Mouse (Mus musculus): ENCODE measurements around the gene Bicc1. TPM values are rescaled to one million over a fixed set of nuclear protein-coding genes. Genes with fewer than 3 reads are reported as not detected.

Gene Bicc1
- polyA plus RNA-seq, 1 experiment from 2014 or later: 18.2 TPM

DNA sequence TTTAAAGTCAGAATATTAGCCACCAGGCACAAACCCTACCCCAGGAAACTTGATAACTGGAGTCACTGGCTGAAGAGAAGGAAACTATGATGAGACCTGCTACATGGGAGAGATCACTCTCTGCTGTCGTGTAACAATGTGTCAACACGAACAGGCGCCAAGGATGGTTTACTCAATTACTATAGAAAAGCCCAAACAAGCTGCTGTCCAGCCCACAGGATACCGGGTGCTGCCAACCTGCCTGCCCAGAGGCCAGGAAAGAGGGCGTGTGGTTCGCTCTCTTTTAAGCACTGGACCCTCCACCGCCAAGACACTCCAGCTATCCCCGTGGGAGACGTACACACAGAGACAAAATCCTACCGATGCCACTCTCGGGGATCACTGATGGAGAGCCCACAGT lies 13.7 kb downstream of the Bicc1 start:
- Histone ChIP-seq H3K4me2 (replicated peaks; ENCODE audit: low read depth, low read length) (peak overlapping the region; percentile 20; the same call in 1 of the 2 replicates), H3K9me3 (ENCODE audit: low read length) (no peaks in the 10 kb centered on the region), H3K27me3 (replicated peaks; ENCODE audit: insufficient read depth, low read length) (no peaks in the 10 kb centered on the region), H3K36me3 (ENCODE audit: insufficient read depth, low read length) (no peaks in the 10 kb centered on the region), H3K27ac (ENCODE audit: low read length) (no peak overlapping the region), H3K9ac (replicated peaks; ENCODE audit: low read depth) (no peak overlapping the region), H3K4me3 (ENCODE audit: low read depth, low read length) (no peak overlapping the region), H3K4me1 (ENCODE audit: insufficient read depth, low read depth, low read length) (no peaks in the 10 kb centered on the region)
- peak; percentile 49 for ATAC-seq
- peak; percentile 48 for DNase-seq (ENCODE audit: low spot score)
- TF ChIP-seq CTCF (IDR thresholded peaks at IDR 0.05) (no peak), EP300 (IDR thresholded peaks at IDR 0.05) (no peak)
- WGBS: 41% methylated on average over 11 of the region's 11 CpGs

DNA sequence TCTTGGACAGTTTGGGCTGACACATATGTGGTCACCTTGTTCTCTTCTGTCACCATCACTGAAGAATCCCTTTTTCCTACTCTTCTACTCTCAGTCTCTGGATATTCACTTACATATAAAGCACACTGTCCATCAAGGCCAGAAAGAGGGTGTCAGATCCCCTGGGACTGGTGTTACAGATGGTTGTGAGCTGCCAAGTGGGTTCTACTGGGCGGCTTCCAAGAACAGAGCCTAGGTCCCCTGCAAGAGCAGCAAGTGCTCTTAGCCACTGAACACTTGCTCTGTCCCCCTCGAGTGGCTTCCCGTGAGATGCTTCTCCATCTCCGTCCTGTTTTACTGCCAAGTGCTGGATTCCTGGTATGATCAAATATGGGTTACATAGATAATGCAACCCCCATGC lies 15.3 kb downstream of the Bicc1 start:
- Histone ChIP-seq H3K4me2 (replicated peaks; ENCODE audit: low read depth, low read length) (no peak overlapping the region), H3K4me1 (ENCODE audit: insufficient read depth, low read depth, low read length) (no peaks in the 10 kb centered on the region), H3K36me3 (ENCODE audit: insufficient read depth, low read length) (no peaks in the 10 kb centered on the region), H3K9me3 (ENCODE audit: low read length) (no peaks in the 10 kb centered on the region), H3K27me3 (replicated peaks; ENCODE audit: insufficient read depth, low read length) (no peaks in the 10 kb centered on the region), H3K4me3 (ENCODE audit: low read depth, low read length) (no peak overlapping the region), H3K9ac (replicated peaks; ENCODE audit: low read depth) (no peak overlapping the region), H3K27ac (ENCODE audit: low read length) (no peak overlapping the region)
- no peak for ATAC-seq
- no peak for DNase-seq (ENCODE audit: low spot score)
- 43% methylated on average over 4 of the region's 4 CpGs for WGBS
- TF ChIP-seq CTCF (IDR thresholded peaks at IDR 0.05): no peak
- no peak for TF ChIP-seq EP300 (IDR thresholded peaks at IDR 0.05)

DNA sequence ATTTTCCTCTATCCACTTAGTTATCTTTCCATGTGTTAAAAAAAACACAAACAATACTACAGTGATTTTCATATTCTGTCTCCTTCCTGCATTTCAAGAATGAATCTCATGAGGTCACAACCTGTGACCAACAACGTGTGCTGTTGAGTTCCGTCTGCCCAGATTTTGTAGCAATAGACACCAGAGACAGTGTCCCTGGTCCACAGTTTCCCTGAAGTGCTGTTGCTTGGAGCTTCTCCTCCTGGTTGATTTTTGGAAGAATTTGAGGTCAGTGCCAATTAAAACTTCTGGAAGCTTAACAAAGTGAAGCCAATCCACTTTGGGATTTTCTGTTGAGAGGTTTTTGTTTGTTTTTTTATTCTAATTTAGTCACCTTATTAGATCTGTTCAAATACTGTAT lies 16.9 kb downstream of the Bicc1 start:
- no peak overlapping the region for H3K4me2 ChIP-seq (replicated peaks; ENCODE audit: low read depth, low read length)
- ATAC-seq: no peak
- H3K36me3 ChIP-seq (ENCODE audit: insufficient read depth, low read length): no peaks in the 10 kb centered on the region

DNA sequence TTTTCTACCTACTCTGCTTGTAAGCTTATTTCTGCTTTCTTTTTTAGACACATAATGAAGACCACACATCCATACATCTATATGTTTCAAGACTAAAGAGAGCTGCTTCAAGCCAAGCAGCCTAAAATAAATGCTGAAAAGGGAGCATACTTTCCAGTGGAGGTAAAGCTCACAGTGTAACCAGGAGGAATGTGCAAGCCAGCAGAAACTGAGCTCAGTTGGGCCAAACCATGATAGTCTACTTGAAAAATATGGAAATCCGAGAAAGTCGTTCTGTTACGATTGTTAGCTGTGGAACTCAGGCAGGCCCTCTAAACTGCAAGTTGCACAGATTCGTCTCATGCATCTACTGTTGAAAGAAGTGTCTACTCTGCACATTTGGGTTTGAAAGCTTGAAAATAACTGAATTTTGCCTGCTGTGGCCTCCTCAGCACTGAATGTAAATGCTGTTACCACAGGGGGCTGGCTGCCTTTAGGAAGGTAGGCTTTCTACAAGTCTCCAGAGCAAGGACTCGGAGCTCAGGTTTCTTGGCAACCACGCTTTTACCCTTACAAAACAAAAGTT lies 19.1 kb downstream of the Bicc1 start:
- H3K9me3 ChIP-seq (ENCODE audit: low read length): no peaks in the 10 kb centered on the region
- ATAC-seq: no peak
- no peak overlapping the region for H3K4me2 ChIP-seq (replicated peaks; ENCODE audit: low read depth, low read length)
- WGBS: 69% methylated on average over 6 of the region's 6 CpGs
- DNase-seq (ENCODE audit: low spot score): no peak
- H3K4me1 ChIP-seq (ENCODE audit: insufficient read depth, low read depth, low read length): no peaks in the 10 kb centered on the region
- H3K27ac ChIP-seq (ENCODE audit: low read length): no peak overlapping the region
- no peak for TF ChIP-seq EP300 (IDR thresholded peaks at IDR 0.05)
- no peak for TF ChIP-seq CTCF (IDR thresholded peaks at IDR 0.05)
- H3K4me3 ChIP-seq (ENCODE audit: low read depth, low read length): no peak overlapping the region
- H3K9ac ChIP-seq (replicated peaks; ENCODE audit: low read depth): no peak overlapping the region
- no peaks in the 10 kb centered on the region for H3K36me3 ChIP-seq (ENCODE audit: insufficient read depth, low read length)
- no peaks in the 10 kb centered on the region for H3K27me3 ChIP-seq (replicated peaks; ENCODE audit: insufficient read depth, low read length)

More for the DNA sequence above, 16.9 kb downstream of the Bicc1 start:
- H3K27ac ChIP-seq (ENCODE audit: low read length): no peak overlapping the region
- H3K27me3 ChIP-seq (replicated peaks; ENCODE audit: insufficient read depth, low read length): no peaks in the 10 kb centered on the region
- no peak overlapping the region for H3K9ac ChIP-seq (replicated peaks; ENCODE audit: low read depth)
- WGBS: 88% methylated on average over 2 of the region's 2 CpGs
- H3K4me1 ChIP-seq (ENCODE audit: insufficient read depth, low read depth, low read length): no peaks in the 10 kb centered on the region
- H3K4me3 ChIP-seq (ENCODE audit: low read depth, low read length): no peak overlapping the region
- TF ChIP-seq CTCF (IDR thresholded peaks at IDR 0.05) (no peak), EP300 (IDR thresholded peaks at IDR 0.05) (no peak)
- no peak for DNase-seq (ENCODE audit: low spot score)
- H3K9me3 ChIP-seq (ENCODE audit: low read length): no peaks in the 10 kb centered on the region

DNA sequence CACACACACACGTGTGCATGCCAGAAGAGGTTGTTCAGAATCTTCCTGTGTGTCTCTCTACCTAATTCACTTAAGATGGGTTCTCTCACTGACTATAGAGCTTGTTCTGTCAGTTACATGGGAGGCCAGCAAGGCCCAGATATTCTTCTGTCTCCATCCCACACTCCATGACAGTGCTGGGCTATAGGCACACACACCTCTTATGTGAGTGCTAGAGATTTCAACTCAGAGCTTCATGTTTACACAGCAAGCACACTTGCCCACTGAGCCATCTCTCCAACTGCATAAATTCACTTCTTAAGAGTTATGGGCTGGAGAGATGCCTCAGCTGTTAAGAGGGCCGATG lies 20.7 kb downstream of the Bicc1 start:
- ATAC-seq (no peak), DNase-seq (ENCODE audit: low spot score) (no peak)
- Histone ChIP-seq H3K4me2 (replicated peaks; ENCODE audit: low read depth, low read length) (no peak overlapping the region), H3K4me3 (ENCODE audit: low read depth, low read length) (no peak overlapping the region), H3K9ac (replicated peaks; ENCODE audit: low read depth) (no peak overlapping the region), H3K9me3 (ENCODE audit: low read length) (no peaks in the 10 kb centered on the region), H3K27me3 (replicated peaks; ENCODE audit: insufficient read depth, low read length) (no peaks in the 10 kb centered on the region), H3K36me3 (ENCODE audit: insufficient read depth, low read length) (no peaks in the 10 kb centered on the region), H3K4me1 (ENCODE audit: insufficient read depth, low read depth, low read length) (no peaks in the 10 kb centered on the region), H3K27ac (ENCODE audit: low read length) (no peak overlapping the region)
- TF ChIP-seq EP300 (IDR thresholded peaks at IDR 0.05): no peak
- no peak for TF ChIP-seq CTCF (IDR thresholded peaks at IDR 0.05)
- 78% methylated on average over 2 of the region's 2 CpGs for WGBS

DNA sequence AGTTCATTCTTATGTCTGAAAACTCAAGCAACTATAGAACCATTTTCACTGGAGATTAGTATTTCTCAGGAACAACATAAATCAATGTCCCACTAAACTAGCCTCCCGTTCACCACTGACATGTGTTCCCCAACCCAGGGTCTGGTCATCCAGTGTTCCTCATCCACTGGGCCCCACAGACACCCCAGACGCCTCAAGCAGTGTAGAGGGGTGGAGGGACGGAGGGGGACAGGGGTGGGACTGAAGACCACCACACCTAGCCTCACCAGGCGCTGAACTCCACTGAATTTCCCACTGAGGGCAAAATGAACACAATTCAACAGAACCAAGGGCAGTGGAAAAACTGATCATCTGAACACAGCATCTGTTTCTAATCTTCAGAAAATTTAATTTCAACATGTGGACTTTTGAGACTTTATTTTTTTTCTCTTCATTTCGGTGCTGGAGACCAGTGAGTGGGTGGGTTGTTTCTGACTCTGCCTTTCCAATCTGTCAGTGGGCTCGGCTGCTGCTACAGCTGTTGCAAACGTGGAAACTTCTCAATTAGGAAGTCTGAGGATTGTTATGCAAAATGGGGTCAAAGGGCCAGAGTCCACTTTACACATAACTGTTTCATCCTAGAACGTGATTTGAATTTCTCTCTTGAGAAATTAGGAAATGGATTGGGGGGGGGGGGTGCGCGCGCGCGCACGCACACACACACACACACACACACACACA lies 21.2 kb downstream of the Bicc1 start:
- no peak overlapping the region for H3K4me3 ChIP-seq (ENCODE audit: low read depth, low read length)
- no peaks in the 10 kb centered on the region for H3K27me3 ChIP-seq (replicated peaks; ENCODE audit: insufficient read depth, low read length)
- no peak for TF ChIP-seq EP300 (IDR thresholded peaks at IDR 0.05)
- no peak for TF ChIP-seq CTCF (IDR thresholded peaks at IDR 0.05)
- WGBS: 78% methylated on average over 14 of the region's 14 CpGs
- H3K9me3 ChIP-seq (ENCODE audit: low read length): no peaks in the 10 kb centered on the region
- H3K4me1 ChIP-seq (ENCODE audit: insufficient read depth, low read depth, low read length): no peaks in the 10 kb centered on the region
- ATAC-seq (no peak), DNase-seq (ENCODE audit: low spot score) (no peak)
- H3K36me3 ChIP-seq (ENCODE audit: insufficient read depth, low read length): no peaks in the 10 kb centered on the region
- no peak overlapping the region for H3K9ac ChIP-seq (replicated peaks; ENCODE audit: low read depth)
- no peak overlapping the region for H3K27ac ChIP-seq (ENCODE audit: low read length)
- no peak overlapping the region for H3K4me2 ChIP-seq (replicated peaks; ENCODE audit: low read depth, low read length)
